Mouse (Mus musculus) small intestine, adult 2 months (tissue): ENCODE data around the gene Tnfrsf8.

Experiments used
- CTCF ChIP-seq: fragments of 200-500 bp; IDR thresholded peaks from 2 replicates; pipeline ENCODE4 v1.5.1; 2012; ENCODE audit warnings: low read depth, mild to moderate bottlenecking, control low read depth, inconsistent platforms, low read length, moderate library complexity, mixed read lengths; ENCODE audit not compliant: insufficient replicate concordance, insufficient read length; ENCODE audit errors: extremely low read depth
- POLR2A ChIP-seq: fragments of 200-500 bp; IDR thresholded peaks from 2 replicates; pipeline ENCODE4 v1.6.1; 2012; ENCODE audit warnings: low read depth, mild to moderate bottlenecking, control low read depth, inconsistent platforms, low read length, moderate library complexity

DNA sequence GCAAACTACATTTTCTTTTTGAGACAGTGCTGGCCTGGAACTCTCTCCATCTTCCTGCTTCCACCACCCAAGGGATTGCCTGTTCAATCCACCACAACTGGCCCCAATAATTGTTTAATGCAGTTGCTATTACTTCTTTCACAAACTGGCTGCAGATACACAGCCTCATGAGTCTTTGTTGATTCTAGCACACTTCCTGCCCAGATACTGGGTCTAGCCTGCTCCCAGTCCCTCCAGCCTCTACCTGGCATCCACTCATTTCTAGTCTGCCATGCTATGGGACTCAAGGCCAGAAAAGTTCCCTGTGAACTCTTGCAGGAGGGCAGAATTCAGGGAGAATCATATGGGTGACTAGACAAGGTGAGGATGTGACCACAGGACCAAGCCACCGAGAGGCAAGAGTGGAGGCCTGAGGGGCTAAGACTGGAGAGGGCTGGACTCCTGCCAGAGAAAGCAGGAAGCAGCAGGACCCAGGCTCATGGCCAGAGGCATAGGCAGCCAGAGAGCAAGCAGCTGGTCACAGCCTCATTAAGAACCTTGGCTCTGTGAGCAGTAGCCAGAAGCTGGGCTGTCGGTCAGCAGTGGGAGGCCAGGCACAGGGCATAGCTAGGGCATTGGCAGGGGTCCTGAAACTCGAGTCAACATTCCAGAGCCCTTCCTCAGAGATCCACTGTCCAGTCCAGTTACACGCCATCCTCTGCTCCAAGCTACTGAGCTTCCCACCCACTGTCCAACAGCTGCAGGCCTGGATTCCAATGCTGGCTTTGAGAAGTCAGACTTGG lies 75.7 kb downstream of the Tnfrsf8 start:
- TF ChIP-seq CTCF, result no peak
- no peak for TF ChIP-seq POLR2A
